Mouse (Mus musculus): ENCODE data around the gene Ccdc17. TPM values are rescaled to one million over a fixed set of nuclear protein-coding genes. Genes with fewer than 3 reads are reported as not detected.

Gene Ccdc17
- total and polyA plus RNA-seq, 3 experiments, result 2.5 to 4.0 (median 2.9) TPM

DNA sequence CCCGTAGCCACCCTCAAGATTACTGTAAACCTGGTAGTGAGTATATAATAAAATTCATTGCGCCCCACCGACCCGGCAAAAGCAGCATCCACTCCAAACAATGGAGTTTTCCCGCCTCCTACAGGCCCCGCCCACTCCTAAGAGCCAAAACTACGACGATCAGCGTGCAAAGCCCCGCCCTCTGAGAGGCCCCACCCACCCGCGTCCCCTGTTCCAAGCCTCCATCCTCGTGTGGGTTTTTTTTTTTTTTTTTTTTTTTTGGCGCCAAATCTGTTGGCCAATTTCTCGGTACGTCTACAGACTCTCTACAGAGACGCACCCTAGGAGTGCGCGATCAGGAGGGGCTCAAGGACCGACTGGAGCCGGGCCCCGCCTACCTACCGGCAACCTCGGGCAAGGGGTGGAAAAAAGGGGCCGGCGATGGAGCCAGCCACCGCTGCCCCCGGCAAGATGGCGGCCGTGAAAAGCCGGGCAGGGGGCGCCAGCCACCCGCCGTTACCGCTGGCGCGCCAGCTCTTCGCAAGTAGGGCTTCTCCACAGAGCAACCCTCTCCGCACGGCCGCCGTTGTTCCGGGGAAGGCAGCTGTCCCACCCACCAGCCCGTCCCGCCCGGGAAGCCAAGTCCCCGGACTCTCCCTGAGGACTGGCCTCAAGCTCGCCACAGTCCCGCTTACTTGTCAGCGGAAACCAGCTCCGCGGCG is 30.4 kb downstream of the Ccdc17 start:
- H3K4me1 ChIP-seq (ENCODE audit: control insufficient read depth in 1 of 2, insufficient read depth in 2 of 2), result peaks cover 4 to 27% of the 10 kb centered on the region in 2 experiments; a peak in 3 of 4 replicates
- TF ChIP-seq KAT2A (IDR thresholded peaks at IDR 0.05; ENCODE audit: insufficient replicate concordance, low read length) (0 out of 2 replicates have a peak, but pooled peaks have one; percentile 13), ZNF384 (IDR thresholded peaks at IDR 0.05; ENCODE audit: low read depth, low read length) (peak; percentile 95), CHD1 (IDR thresholded peaks at IDR 0.05; ENCODE audit: low read depth, low read length) (no peak), CTCF (conservative IDR thresholded peaks at IDR 0.05 in 1 of 2, IDR thresholded peaks at IDR 0.05 in 1 of 2; ENCODE audit: low read depth in 2 of 2, low read length in 2 of 2) (peak in 1 of 2 experiments; percentile 24; a peak in 1 of 4 replicates), IRF4 (IDR thresholded peaks at IDR 0.05; ENCODE audit: low read depth, low read length) (peak; percentile 25; the same call in 1 of the 2 replicates), RAD21 (IDR thresholded peaks at IDR 0.05; ENCODE audit: low read depth, low read length) (no peak), MAX (IDR thresholded peaks at IDR 0.05; ENCODE audit: low read length) (peak; percentile 51; the same call in 1 of the 2 replicates), POLR2AphosphoS2 (IDR thresholded peaks at IDR 0.05; ENCODE audit: low read depth, low read length) (no peak), SMC3 (IDR thresholded peaks at IDR 0.05; ENCODE audit: low read depth, low read length) (no peak), UBTF (IDR thresholded peaks at IDR 0.05; ENCODE audit: low read depth, low read length) (no peak), SIN3A (IDR thresholded peaks at IDR 0.05; ENCODE audit: low read length) (peak; percentile 64), POLR2A (IDR thresholded peaks at IDR 0.05; ENCODE audit: low read depth, low read length) (no peak), GABPA (IDR thresholded peaks at IDR 0.05; ENCODE audit: insufficient replicate concordance, low read depth, low read length) (no peak), ELF1 (IDR thresholded peaks at IDR 0.05; ENCODE audit: low read depth, low read length) (no peak), MAZ (IDR thresholded peaks at IDR 0.05; ENCODE audit: low read depth, low read length) (peak; percentile 55; the same call in 1 of the 2 replicates), E2F4 (IDR thresholded peaks at IDR 0.05; ENCODE audit: insufficient replicate concordance, low read depth, low read length) (peak; percentile 94), MXI1 (IDR thresholded peaks at IDR 0.05; ENCODE audit: low read depth, low read length) (peak; percentile 70), BHLHE40 (IDR thresholded peaks at IDR 0.05; ENCODE audit: low read depth, low read length) (no peak)
- dilution Hi-C loops (cut with MboI; ENCODE audit: extremely low pct_ligation_motif_present, extremely low pct_unique_long_range_greater_than_20kb, low sequenced_read_pairs) (no loop called here), in situ Hi-C loops (cut with MboI; ENCODE audit: low pct_ligation_motif_present, low pct_unique_long_range_greater_than_20kb, low sequenced_read_pairs) (no loop called here)
- H3K79me2 ChIP-seq (replicated peaks; ENCODE audit: control insufficient read depth, extremely low read depth, insufficient read depth, poor library complexity, severe bottlenecking), result peaks cover 41% of the 10 kb centered on the region
- H3K36me3 ChIP-seq (replicated peaks in 1 of 2; ENCODE audit: control insufficient read depth in 1 of 2, insufficient read depth in 1 of 2, low read length in 1 of 2), result peaks cover 0 to 22% of the 10 kb centered on the region in 2 experiments
- H3K9ac ChIP-seq (ENCODE audit: insufficient read depth, low read depth), result peak overlapping the region; percentile 85
- peak overlapping the region; percentile 93 for H3K4me2 ChIP-seq (ENCODE audit: insufficient read depth, low read depth, poor library complexity, severe bottlenecking)
- peak; percentile 96 for DNase-seq (ENCODE audit: extremely low read depth)
- no peaks in the 10 kb centered on the region for H3K27me3 ChIP-seq (replicated peaks)
- H3K27ac ChIP-seq (ENCODE audit: insufficient read depth, low read depth), result peak overlapping the region; percentile 82
- H3K4me3 ChIP-seq (replicated peaks in 1 of 3; ENCODE audit: low read depth in 2 of 3, low read length in 2 of 3, poor library complexity in 1 of 3), result peak overlapping the region; percentile 90 to 99 (median 97)
- no peaks in the 10 kb centered on the region for H3K9me3 ChIP-seq (replicated peaks; ENCODE audit: low read length)

DNA sequence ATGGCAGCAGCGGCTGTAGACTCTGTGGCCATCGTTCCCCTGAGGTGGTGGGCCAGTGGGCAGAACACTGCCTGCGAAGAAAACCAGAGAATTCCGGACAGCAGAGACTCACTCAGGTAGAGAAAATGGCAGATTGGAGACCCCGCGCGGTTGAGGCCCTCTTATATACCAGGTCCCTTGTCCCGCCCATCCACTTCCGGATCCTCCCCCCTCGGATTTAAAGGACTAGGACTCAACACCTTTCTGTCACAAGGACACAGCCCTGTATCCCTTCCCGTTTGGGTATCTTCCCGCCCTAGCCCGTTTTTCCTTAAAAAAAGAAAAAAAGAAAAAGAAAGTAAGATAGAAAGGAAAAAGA is 30.9 kb downstream of the Ccdc17 start:
- peak overlapping the region; percentile 85 for H3K9ac ChIP-seq (ENCODE audit: insufficient read depth, low read depth)
- peak; percentile 92 for DNase-seq (ENCODE audit: extremely low read depth)
- H3K79me2 ChIP-seq (replicated peaks; ENCODE audit: control insufficient read depth, extremely low read depth, insufficient read depth, poor library complexity, severe bottlenecking), result peaks cover 37% of the 10 kb centered on the region
- dilution Hi-C loops (cut with MboI; ENCODE audit: extremely low pct_ligation_motif_present, extremely low pct_unique_long_range_greater_than_20kb, low sequenced_read_pairs), result no loop called here
- H3K4me2 ChIP-seq (ENCODE audit: insufficient read depth, low read depth, poor library complexity, severe bottlenecking), result peak overlapping the region; percentile 94; the same call in 1 of the 2 replicates
- peaks cover 0 to 20% of the 10 kb centered on the region in 2 experiments for H3K36me3 ChIP-seq (replicated peaks in 1 of 2; ENCODE audit: control insufficient read depth in 1 of 2, insufficient read depth in 1 of 2, low read length in 1 of 2)
- H3K27me3 ChIP-seq (replicated peaks), result no peaks in the 10 kb centered on the region
- in situ Hi-C loops (cut with MboI; ENCODE audit: low pct_ligation_motif_present, low pct_unique_long_range_greater_than_20kb, low sequenced_read_pairs), result no loop called here
- H3K27ac ChIP-seq (ENCODE audit: insufficient read depth, low read depth), result peak overlapping the region; percentile 82
- H3K4me3 ChIP-seq (replicated peaks in 1 of 3; ENCODE audit: low read depth in 2 of 3, low read length in 2 of 3, poor library complexity in 1 of 3), result peak overlapping the region; percentile 90 to 99 (median 97)
- H3K4me1 ChIP-seq (ENCODE audit: control insufficient read depth in 1 of 2, insufficient read depth in 2 of 2), result peaks cover 4 to 27% of the 10 kb centered on the region in 2 experiments; a peak in 3 of 4 replicates
- H3K9me3 ChIP-seq (replicated peaks; ENCODE audit: low read length), result no peaks in the 10 kb centered on the region
- TF ChIP-seq MEF2A (IDR thresholded peaks at IDR 0.05; ENCODE audit: borderline replicate concordance, low read depth, low read length) (no peak), CTCF (conservative IDR thresholded peaks at IDR 0.05 in 1 of 2, IDR thresholded peaks at IDR 0.05 in 1 of 2; ENCODE audit: low read depth in 2 of 2, low read length in 2 of 2) (no peak), JUND (conservative IDR thresholded peaks at IDR 0.05; ENCODE audit: low read depth, low read length) (no peak), POLR2AphosphoS2 (IDR thresholded peaks at IDR 0.05; ENCODE audit: low read depth, low read length) (peak; percentile 98), KAT2A (IDR thresholded peaks at IDR 0.05; ENCODE audit: insufficient replicate concordance, low read length) (no peak), BHLHE40 (IDR thresholded peaks at IDR 0.05; ENCODE audit: low read depth, low read length) (no peak), MAZ (IDR thresholded peaks at IDR 0.05; ENCODE audit: low read depth, low read length) (no peak; the same call in 1 of the 2 replicates), JUN (IDR thresholded peaks at IDR 0.05; ENCODE audit: insufficient read depth, low read depth, low read length) (no peak), ZNF384 (IDR thresholded peaks at IDR 0.05; ENCODE audit: low read depth, low read length) (no peak), ZMIZ1 (IDR thresholded peaks at IDR 0.05; ENCODE audit: low read depth, low read length) (peak; percentile 93), ETS1 (conservative IDR thresholded peaks at IDR 0.05; ENCODE audit: low read depth, low read length) (0 out of 2 replicates have a peak, but pooled peaks have one; percentile 7), HCFC1 (IDR thresholded peaks at IDR 0.05; ENCODE audit: low read depth, low read length) (peak; percentile 76), TCF12 (IDR thresholded peaks at IDR 0.05; ENCODE audit: low read depth, low read length) (peak; percentile 53; the same call in 1 of the 2 replicates), USF2 (conservative IDR thresholded peaks at IDR 0.05; ENCODE audit: low read depth, low read length) (no peak), ZKSCAN1 (IDR thresholded peaks at IDR 0.05; ENCODE audit: borderline replicate concordance, low read depth, low read length) (no peak), NRF1 (IDR thresholded peaks at IDR 0.05; ENCODE audit: low read depth, low read length) (0 out of 2 replicates have a peak, but pooled peaks have one; percentile 16), MAFK (IDR thresholded peaks at IDR 0.05; ENCODE audit: insufficient replicate concordance, low read length) (no peak)
